Mouse (Mus musculus) kidney, adult 2 months (tissue): Measurements from ENCODE around the gene 1110051M20Rik. TPM values are rescaled to one million over a fixed set of nuclear protein-coding genes. Genes with fewer than 3 reads are reported as not detected.

Experiments
- DNase-seq: peaks from one replicate; pipeline ENCODE4 v3.0.0; 2021
- H3K27ac ChIP-seq: fragments of 200-500 bp; 2 replicates; pipeline ENCODE4 v1.5.1; 2012; ENCODE audit warnings: low read depth, low read length, control low read depth, inconsistent platforms; ENCODE audit not compliant: insufficient read depth
- H3K27me3 ChIP-seq: fragments of 200-500 bp; replicated peaks from 2 replicates; pipeline ENCODE4 v1.6.1; 2012; ENCODE audit warnings: mild to moderate bottlenecking, moderate library complexity, low read length, inconsistent platforms; ENCODE audit not compliant: control insufficient read depth, insufficient read depth
- H3K36me3 ChIP-seq: fragments of 200-500 bp; 2 replicates; pipeline ENCODE4 v1.6.1; 2012; ENCODE audit warnings: mild to moderate bottlenecking, moderate library complexity, low read length, inconsistent platforms; ENCODE audit not compliant: control insufficient read depth, insufficient read depth
- H3K4me1 ChIP-seq: fragments of 200-500 bp; 2 replicates; pipeline ENCODE4 v1.6.1; 2011; ENCODE audit warnings: low read length; ENCODE audit not compliant: control insufficient read depth, insufficient read depth
- H3K4me3 ChIP-seq: fragments of 200-500 bp; 2 replicates; pipeline ENCODE4 v1.5.1; 2011; ENCODE audit warnings: mild to moderate bottlenecking, low read depth, low read length, control low read depth; ENCODE audit not compliant: insufficient read depth
- CTCF ChIP-seq: fragments of 200-500 bp; conservative IDR thresholded peaks from 2 replicates; pipeline ENCODE4 v1.5.1; 2011; ENCODE audit warnings: low read depth, mild to moderate bottlenecking, control low read depth, low read length, moderate library complexity, mixed read lengths; ENCODE audit not compliant: insufficient read depth, insufficient read length
- POLR2A ChIP-seq: fragments of 200-500 bp; IDR thresholded peaks from one replicate; pipeline ENCODE4 v1.6.1; 2011; ENCODE audit warnings: low read depth, low read length, control low read depth
- WGBS: fragments of 180-500 bp; shearing (Covaris S2); methylation state at CpG from one replicate; pipeline ENCODE4 v1.1.7; 2018; 5-methylcytosine and 5-hydroxymethylcytosine counted together
- polyA plus RNA-seq: library from polyadenylated mRNA; depleted of rRNA; stranded (reverse); fragments of >200 nt; gene quantifications from 2 replicates; pipeline ENCODE4 v1.2.3, GENCODE M21; 2012

Gene 1110051M20Rik
- polyA plus RNA-seq, 1 experiment, result 36.7 TPM

DNA sequence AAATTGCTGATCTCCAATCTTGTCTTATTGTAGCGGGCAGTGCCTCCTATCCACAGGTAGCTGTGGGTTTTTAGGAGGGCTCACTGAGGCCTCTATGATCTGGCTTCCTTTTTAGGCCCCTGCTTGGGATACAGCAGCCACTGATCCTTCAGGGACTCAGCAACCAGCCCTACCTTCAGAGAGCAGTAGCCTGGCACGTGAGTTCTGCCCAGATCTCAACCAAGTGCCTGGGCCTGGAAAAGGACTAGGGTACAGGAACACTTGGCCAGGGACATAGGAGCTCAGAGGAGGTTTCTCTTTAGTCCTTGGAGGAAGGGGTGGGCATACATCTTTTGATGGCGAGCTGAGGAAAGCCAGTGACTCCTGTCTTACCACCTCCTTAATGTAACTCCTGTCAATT lies 176.5 kb downstream of the 1110051M20Rik start:
- Histone ChIP-seq H3K36me3 (peaks cover 7% of the 10 kb centered on the region), H3K27ac (no peak overlapping the region), H3K27me3 (no peaks in the 10 kb centered on the region), H3K4me3 (no peak overlapping the region), H3K4me1 (peaks cover 9% of the 10 kb centered on the region; the same call in 1 of the 2 replicates)
- 94% methylated on average over 3 of the region's 3 CpGs for WGBS
- no peak for DNase-seq
- TF ChIP-seq POLR2A, result no peak
- TF ChIP-seq CTCF, result no peak

GRCm38 (mm10) chr2:91264711-91265681 lies 179.5 kb downstream of the 1110051M20Rik start, which contains the start of gene Arfgap2:
Gene Arfgap2 (plus strand): TSS chr2:91264974.
- Histone ChIP-seq H3K4me1 (peaks cover 9% of the 10 kb centered on the region; the same call in 1 of the 2 replicates), H3K4me3 (peak within 1 kb of the TSS; percentile 64), H3K36me3 (peaks cover 4% of the 10 kb centered on the region; the same call in 1 of the 2 replicates), H3K27ac (peak within 1 kb of the TSS; percentile 77), H3K27me3 (no peaks in the 10 kb centered on the region)
- WGBS, result under 1% methylated on average over 72 of the region's 72 CpGs
- no peak for TF ChIP-seq CTCF
- peak; percentile 42 for TF ChIP-seq POLR2A
- DNase-seq, result peak; percentile 100

- no peak overlapping the region for H3K4me3 ChIP-seq
These were observed 180.5 kb downstream of the 1110051M20Rik start for GRCm38 (mm10) chr2:91263692-91264660.

GRCm38 (mm10) chr2:91259493-91259892 lies 185.0 kb downstream of the 1110051M20Rik start:
- DNase-seq, result no peak
- 94% methylated on average over 1 of the region's 1 CpGs for whole genome bisulfite sequencing
- Histone ChIP-seq H3K4me3 (no peak overlapping the region), H3K27me3 (no peaks in the 10 kb centered on the region), H3K27ac (no peak overlapping the region), H3K4me1 (peaks cover 4% of the 10 kb centered on the region; the same call in 1 of the 2 replicates), H3K36me3 (no peaks in the 10 kb centered on the region)
- TF ChIP-seq POLR2A (no peak), CTCF (no peak)

More at GRCm38 (mm10) chr2:91263692-91264660, 180.5 kb downstream of the 1110051M20Rik start:
- H3K4me1 ChIP-seq, result peaks cover 9% of the 10 kb centered on the region; the same call in 1 of the 2 replicates
- H3K27me3 ChIP-seq, result no peaks in the 10 kb centered on the region
- no peak for DNase-seq
- peak overlapping the region; percentile 77 for H3K27ac ChIP-seq
- peaks cover 2% of the 10 kb centered on the region; the same call in 1 of the 2 replicates for H3K36me3 ChIP-seq
- WGBS, result 78% methylated on average over 17 of the region's 17 CpGs
- no peak for TF ChIP-seq POLR2A
- no peak for TF ChIP-seq CTCF

GRCm38 (mm10) chr2:91258830-91259229 lies 185.7 kb downstream of the 1110051M20Rik start:
- H3K27me3 ChIP-seq, result no peaks in the 10 kb centered on the region
- TF ChIP-seq POLR2A (no peak), CTCF (no peak)
- H3K36me3 ChIP-seq, result no peaks in the 10 kb centered on the region
- DNase-seq, result no peak
- H3K4me1 ChIP-seq, result no peaks in the 10 kb centered on the region
- 0 out of 2 replicates have a peak overlapping the region, but pooled peaks have one; percentile 6 for H3K27ac ChIP-seq
- H3K4me3 ChIP-seq, result no peak overlapping the region
- 70% methylated on average over 1 of the region's 1 CpGs for WGBS

DNA sequence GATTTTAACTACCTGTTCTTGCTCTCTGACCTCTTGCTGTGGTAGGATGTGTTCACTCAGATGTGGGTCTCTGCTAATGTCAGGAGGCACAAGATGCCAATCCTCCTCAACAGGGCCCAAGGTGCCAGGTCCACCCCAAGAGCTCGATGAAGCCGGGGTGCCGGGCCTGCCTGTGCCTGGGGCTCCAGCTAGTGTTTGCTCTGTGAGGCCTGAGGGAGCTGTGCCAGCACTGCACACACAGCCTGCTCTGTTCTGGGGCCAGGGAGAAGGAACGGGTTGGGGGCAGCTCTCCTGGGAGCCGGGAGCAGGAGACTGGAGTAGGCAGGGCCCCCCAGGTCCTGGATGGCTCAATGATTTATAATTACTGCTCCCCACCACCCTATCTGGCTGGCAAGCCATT lies 186.4 kb downstream of the 1110051M20Rik start:
- Histone ChIP-seq H3K4me3 (peak overlapping the region; percentile 87), H3K36me3 (no peaks in the 10 kb centered on the region), H3K27ac (peak overlapping the region; percentile 11), H3K27me3 (no peaks in the 10 kb centered on the region), H3K4me1 (no peaks in the 10 kb centered on the region)
- WGBS, result 53% methylated on average over 5 of the region's 5 CpGs
- TF ChIP-seq CTCF (no peak), POLR2A (no peak)
- DNase-seq, result peak; percentile 18
